Mouse (Mus musculus) layer of hippocampus, adult 2 months (tissue): ENCODE measurements around the gene Irf4. TPM values are rescaled to one million over a fixed set of nuclear protein-coding genes. Genes with fewer than 3 reads are reported as not detected.
A peak's percentile ranks its signal among the peaks of the same experiment; 100 is the strongest.

Experiments
- DNase-seq, 2 experiments: peaks; one replicate each; pipeline ENCODE4 v3.0.0; 2022; ENCODE audit warnings: low spot score in 2 of 2
- H3K27ac ChIP-seq: fragments of 200-600 bp; 2 replicates; pipeline ENCODE4 v1.8.1; 2022
- H3K4me3 ChIP-seq: fragments of 200-600 bp; 2 replicates; pipeline ENCODE4 v1.8.1; 2022; ENCODE audit warnings: mild to moderate bottlenecking
- CTCF ChIP-seq: fragments of 200-600 bp; conservative IDR thresholded peaks from 2 replicates; pipeline ENCODE4 v1.8.1; 2022; ENCODE audit warnings: antibody characterized with exemption, mild to moderate bottlenecking, moderate library complexity
- total RNA-seq, 2 experiments: library from RNA; stranded (reverse); gene quantifications; 2 replicates each; pipeline ENCODE4 v1.2.3; 2021

Irf4 gene
- total RNA-seq, 2 experiments from 2014 or later, result 0.13 to 0.47 TPM

GRCm38 (mm10) chr13:30760374-30761090 is 11.5 kb downstream of the Irf4 start:
- no peak for DNase-seq
- no peak for TF ChIP-seq CTCF
- Histone ChIP-seq H3K27ac (no peak overlapping the region), H3K4me3 (no peak overlapping the region)

DNA sequence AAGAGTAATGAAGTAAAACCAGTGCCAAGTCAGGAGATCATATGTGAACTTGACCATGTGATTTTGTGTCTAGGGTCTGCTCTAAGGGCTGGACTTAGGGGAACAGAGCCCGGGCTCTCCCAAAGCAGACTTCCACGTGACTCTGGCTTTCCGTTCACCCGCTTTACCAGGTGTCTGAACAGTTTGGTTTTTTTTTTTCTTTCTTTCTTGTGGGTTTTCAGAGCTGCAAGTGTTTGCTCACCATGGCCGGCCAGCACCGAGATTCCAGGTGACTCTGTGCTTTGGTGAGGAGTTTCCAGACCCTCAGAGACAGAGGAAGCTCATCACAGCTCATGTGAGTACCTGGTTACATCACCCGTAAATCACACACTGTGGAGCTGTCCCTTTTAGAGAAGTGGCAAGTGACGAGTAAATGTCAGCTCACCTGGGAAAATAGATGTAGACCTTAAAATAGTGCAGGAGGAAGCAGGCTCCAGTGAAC is 12.2 kb downstream of the Irf4 start:
- H3K27ac ChIP-seq, result no peak overlapping the region
- TF ChIP-seq CTCF, result no peak
- no peak for DNase-seq
- H3K4me3 ChIP-seq, result no peak overlapping the region

GRCm38 (mm10) chr13:30762224-30762623 is 13.2 kb downstream of the Irf4 start:
- Histone ChIP-seq H3K27ac (no peak overlapping the region), H3K4me3 (no peak overlapping the region)
- peak; percentile 33 for TF ChIP-seq CTCF
- no peak for DNase-seq

- TF ChIP-seq CTCF, result no peak
- no peak for DNase-seq
- Histone ChIP-seq H3K27ac (no peak overlapping the region), H3K4me3 (no peak overlapping the region)
These were observed 15.2 kb downstream of the Irf4 start for GRCm38 (mm10) chr13:30764014-30764740.

DNA sequence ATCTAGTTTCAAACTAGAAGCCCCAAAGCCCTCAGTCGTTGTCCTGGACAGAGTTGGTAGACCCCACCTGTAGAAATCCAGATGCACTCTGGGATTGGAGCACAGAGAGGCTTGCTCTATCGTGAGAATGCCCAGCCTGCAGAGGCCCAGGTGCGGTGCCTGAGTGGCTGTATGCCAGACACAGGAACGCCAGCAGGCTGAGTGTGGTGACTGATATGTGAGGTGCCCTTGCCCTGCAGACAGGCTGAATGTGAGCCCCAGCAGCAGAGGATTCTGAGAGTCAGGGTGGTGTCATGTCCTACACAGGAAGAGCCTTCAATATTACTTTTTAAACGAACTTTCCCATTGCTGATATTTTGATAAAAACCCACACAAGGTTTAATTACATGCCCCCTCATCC is 16.9 kb downstream of the Irf4 start:
- Histone ChIP-seq H3K4me3 (no peak overlapping the region), H3K27ac (no peak overlapping the region)
- no peak for DNase-seq
- TF ChIP-seq CTCF, result no peak

- Histone ChIP-seq H3K27ac (no peak overlapping the region), H3K4me3 (no peak overlapping the region)
- TF ChIP-seq CTCF, result no peak
- no peak for DNase-seq
These were observed 17.8 kb downstream of the Irf4 start for GRCm38 (mm10) chr13:30766636-30767476.

GRCm38 (mm10) chr13:30767477-30768127 is 18.6 kb downstream of the Irf4 start:
- no peak for DNase-seq
- Histone ChIP-seq H3K27ac (no peak overlapping the region), H3K4me3 (no peak overlapping the region)
- no peak for TF ChIP-seq CTCF

DNA sequence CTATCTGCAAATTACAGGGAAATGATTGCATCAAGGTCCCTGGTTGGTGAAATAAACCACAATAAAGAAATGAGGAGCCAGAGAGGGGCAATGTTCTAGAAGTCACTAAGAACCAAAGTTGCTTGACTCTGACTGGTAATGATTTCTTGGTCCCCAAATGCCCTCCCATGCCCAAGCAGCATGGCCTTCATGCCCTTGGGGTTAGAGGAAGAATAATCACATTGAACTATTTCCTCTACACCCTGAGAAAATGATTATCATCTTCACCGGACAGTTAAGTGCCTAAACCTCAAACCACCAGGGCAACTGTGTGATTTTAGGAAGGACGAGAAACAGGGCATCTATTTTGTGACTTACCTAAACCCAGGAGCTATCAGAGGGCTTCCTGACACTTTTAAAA is 27.0 kb downstream of the Irf4 start:
- DNase-seq, result no peak
- no peak for TF ChIP-seq CTCF
- no peak overlapping the region for H3K27ac ChIP-seq

GRCm38 (mm10) chr13:30777678-30778179 is 28.7 kb downstream of the Irf4 start:
- no peak overlapping the region for H3K4me3 ChIP-seq
- no peak for DNase-seq
- no peak for TF ChIP-seq CTCF
- no peak overlapping the region for H3K27ac ChIP-seq

More for the DNA sequence above, 27.0 kb downstream of the Irf4 start:
- H3K4me3 ChIP-seq, result no peak overlapping the region

- Histone ChIP-seq H3K4me3 (no peak overlapping the region), H3K27ac (no peak overlapping the region)
- DNase-seq, result no peak
- TF ChIP-seq CTCF, result no peak
These were observed 32.9 kb downstream of the Irf4 start for GRCm38 (mm10) chr13:30781905-30782304.

GRCm38 (mm10) chr13:30782419-30782818 is 33.4 kb downstream of the Irf4 start:
- no peak overlapping the region for H3K4me3 ChIP-seq
- no peak overlapping the region for H3K27ac ChIP-seq
- DNase-seq, result no peak
- no peak for TF ChIP-seq CTCF

- Histone ChIP-seq H3K4me3 (no peak overlapping the region), H3K27ac (peak overlapping the region; percentile 69; the same call in 1 of the 2 replicates)
- TF ChIP-seq CTCF, result no peak
- no peak for DNase-seq
These were observed 36.5 kb downstream of the Irf4 start for GRCm38 (mm10) chr13:30785423-30786040.
